Mouse (Mus musculus) embryonic facial prominence, embryonic 10.5 days (tissue): Measurements from ENCODE around the gene Nkg7. TPM values are rescaled to one million over a fixed set of nuclear protein-coding genes. Genes with fewer than 3 reads are reported as not detected.
"Not testable (repeated sequence)": the region's sequence is repeated elsewhere in the genome, so short reads cannot be mapped to it uniquely, and the experiment has no call there.

Source experiments
- DNase-seq: peaks from one replicate; pipeline ENCODE4 v3.0.0-alpha.2; 2017; ENCODE audit warnings: low spot score
- H3K27ac ChIP-seq: fragments of 300-500 bp; sonication (generic); replicated peaks from 2 replicates; pipeline ENCODE4 v1.5.1; 2016; ENCODE audit warnings: mild to moderate bottlenecking
- H3K27me3 ChIP-seq: fragments of 300-500 bp; sonication (generic); replicated peaks from 2 replicates; pipeline ENCODE4 v1.6.1; 2016; ENCODE audit warnings: low read depth, mild to moderate bottlenecking; ENCODE audit not compliant: poor library complexity, severe bottlenecking
- H3K36me3 ChIP-seq: fragments of 300-500 bp; sonication (generic); replicated peaks from 2 replicates; pipeline ENCODE4 v1.6.1; 2016; ENCODE audit warnings: mild to moderate bottlenecking, moderate library complexity
- H3K4me1 ChIP-seq: fragments of 300-500 bp; sonication (generic); 2 replicates; pipeline ENCODE4 v1.6.1; 2016
- H3K4me3 ChIP-seq: fragments of 300-500 bp; sonication (generic); 2 replicates; pipeline ENCODE4 v1.5.1; 2016; ENCODE audit warnings: mild to moderate bottlenecking, moderate library complexity
- H3K9me3 ChIP-seq: fragments of 300-500 bp; sonication (generic); 2 replicates; pipeline ENCODE4 v1.6.1; 2016; ENCODE audit warnings: mild to moderate bottlenecking
- WGBS: fragments of 180-500 bp; shearing (Covaris S2); methylation state at CpG from one replicate; pipeline ENCODE4 v1.1.7; 2016; 5-methylcytosine and 5-hydroxymethylcytosine counted together
- polyA plus RNA-seq: library from polyadenylated mRNA; unstranded; fragments of >200 nt; fragmentation: Nextera tagmentation; extraction: Ambion mirVana; gene quantifications from 2 replicates; pipeline ENCODE4 v1.2.1, GENCODE M21; 2016

Nkg7 gene
- not detected in 2 replicates for polyA plus RNA-seq

DNA sequence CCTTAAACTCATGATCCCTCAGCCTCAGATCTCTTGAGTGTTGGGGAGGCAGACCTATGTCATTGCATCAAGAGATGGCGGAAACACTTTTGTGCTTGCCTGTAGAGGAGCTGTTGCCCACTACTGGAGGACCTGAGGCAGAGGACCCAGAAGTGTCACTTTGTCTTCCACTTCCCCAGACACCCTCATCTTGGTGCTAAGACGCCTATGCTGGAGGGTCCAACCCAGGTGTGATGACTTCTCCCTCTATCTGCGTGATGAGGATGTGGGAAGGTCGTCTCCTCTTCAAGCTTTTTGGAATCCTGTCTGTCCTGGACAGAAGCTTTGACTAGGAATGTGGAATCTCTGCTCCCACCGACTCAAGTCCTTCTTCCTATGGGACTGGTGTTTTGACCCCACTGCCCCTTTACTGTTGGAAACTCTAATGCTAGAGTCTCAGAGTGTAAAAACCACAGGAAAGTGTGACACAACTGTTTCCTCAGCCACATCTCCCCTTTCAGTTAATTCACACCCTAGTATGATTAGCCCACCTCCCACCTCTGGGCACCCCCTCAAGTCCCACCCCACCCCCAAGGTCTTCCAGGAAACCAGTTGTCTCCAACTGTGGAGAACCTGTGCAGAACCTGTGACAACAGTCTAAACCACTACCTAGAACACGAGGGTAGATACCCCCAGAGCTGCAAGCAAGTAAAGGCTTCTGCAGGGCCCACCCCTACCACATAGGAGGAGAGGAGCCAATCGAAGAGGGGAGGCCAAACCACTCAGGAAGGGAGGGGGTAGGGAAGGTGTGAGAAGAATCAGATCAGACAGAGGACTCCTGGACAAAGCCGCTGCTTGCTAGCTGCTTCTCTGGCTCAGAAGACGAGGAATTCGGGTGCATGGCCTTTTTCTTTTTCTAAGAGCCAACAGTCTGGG lies at the start of gene Nkg7:
TSS of gene Nkg7 (plus strand) at position 733 of the 915 bp plus-strand sequence.
- Histone ChIP-seq H3K27me3 (no peaks in the 10 kb centered on the region), H3K9me3 (no peaks in the 10 kb centered on the region), H3K27ac (no peak within 1 kb of the TSS), H3K36me3 (no peaks in the 10 kb centered on the region), H3K4me3 (no peak within 1 kb of the TSS), H3K4me1 (no peaks in the 10 kb centered on the region)
- no peak for DNase-seq
- WGBS: 82% methylated on average over 10 of the region's 10 CpGs

DNA sequence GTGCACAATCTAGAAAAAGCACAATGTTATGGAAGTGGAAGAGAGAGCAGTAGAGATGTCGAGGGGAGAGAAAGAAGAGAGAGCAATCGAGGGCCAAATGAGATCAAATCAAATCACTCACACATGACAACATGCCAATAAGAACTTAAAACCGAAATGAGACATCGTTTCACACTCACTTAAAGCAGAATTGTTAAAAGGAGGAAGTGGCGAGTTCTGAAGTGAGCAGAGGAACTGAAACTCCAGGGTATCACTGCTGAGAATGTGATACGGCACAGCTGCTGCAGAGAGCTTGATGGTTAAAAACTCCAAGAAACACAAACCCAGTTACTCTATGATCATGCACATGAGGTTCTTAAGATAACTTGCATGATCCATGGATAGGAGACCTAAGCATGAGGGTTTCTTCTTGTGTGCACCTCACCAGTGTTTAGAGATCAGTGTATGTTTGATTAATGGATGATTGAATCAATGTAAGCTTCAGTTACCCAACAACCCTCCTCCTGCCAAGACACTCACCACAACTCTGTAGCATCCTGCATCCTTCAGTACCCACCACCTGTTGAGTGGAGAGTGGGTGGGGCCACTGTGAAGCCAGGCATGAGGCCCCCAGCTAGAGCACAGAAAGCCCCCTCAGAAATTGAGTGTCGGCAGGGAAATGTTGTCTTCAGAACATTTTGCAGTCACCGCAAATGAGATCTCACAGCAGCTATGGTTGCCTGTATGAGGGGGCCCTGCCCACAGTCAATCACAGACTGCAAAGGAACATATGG lies 44.3 kb upstream of the Nkg7 start:
- H3K27me3 ChIP-seq: no peaks in the 10 kb centered on the region
- no peaks in the 10 kb centered on the region for H3K36me3 ChIP-seq
- H3K27ac ChIP-seq: no peak overlapping the region
- no peaks in the 10 kb centered on the region for H3K9me3 ChIP-seq
- H3K4me3 ChIP-seq: no peak overlapping the region
- H3K4me1 ChIP-seq: no peaks in the 10 kb centered on the region
- 83% methylated on average over 8 of the region's 8 CpGs for WGBS
- DNase-seq: no peak

DNA sequence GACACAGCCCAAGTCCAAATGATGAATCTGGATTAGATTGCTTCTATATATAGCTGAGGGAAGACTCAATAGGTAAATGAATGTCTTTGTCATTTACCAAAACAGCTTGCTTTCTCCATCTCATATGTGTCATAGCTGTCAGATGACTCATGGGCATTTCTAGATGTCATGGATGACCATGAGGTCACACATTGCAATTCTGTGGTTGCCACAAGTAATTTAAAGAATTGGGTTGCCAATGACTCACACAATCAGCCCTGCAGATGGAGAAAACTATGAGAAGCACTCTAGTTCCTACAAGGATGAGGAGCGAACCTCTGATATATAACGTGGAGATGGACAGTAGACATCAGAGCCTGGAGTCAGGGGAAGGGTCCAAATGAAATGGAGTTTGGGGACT lies 37.4 kb upstream of the Nkg7 start:
- Histone ChIP-seq H3K4me3 (no peak overlapping the region), H3K9me3 (no peaks in the 10 kb centered on the region), H3K27me3 (no peaks in the 10 kb centered on the region), H3K36me3 (no peaks in the 10 kb centered on the region), H3K27ac (no peak overlapping the region), H3K4me1 (no peaks in the 10 kb centered on the region)
- WGBS: 88% methylated on average over 2 of the region's 2 CpGs
- no peak for DNase-seq

DNA sequence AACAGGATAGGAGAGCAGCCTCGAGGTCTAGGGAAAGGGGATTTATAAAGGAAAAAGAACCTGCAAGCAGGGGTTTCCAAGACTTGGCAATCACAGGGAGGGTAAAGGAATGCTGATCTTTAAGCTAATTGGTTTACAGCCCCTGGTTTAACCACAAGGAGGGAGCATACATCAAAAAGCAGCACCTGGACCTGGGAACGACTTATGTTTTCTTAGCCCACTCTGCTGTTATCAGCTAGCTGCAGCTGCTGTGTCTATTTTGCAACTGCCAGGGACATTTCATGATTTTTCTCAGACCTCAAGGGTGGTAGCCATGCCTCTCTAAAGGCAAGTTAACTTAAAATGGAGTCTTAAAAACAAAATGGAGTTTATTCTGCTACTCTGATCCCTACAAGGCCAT lies 34.2 kb upstream of the Nkg7 start:
- DNase-seq: no peak
- Histone ChIP-seq H3K27ac (no peak overlapping the region), H3K9me3 (no peaks in the 10 kb centered on the region), H3K4me3 (no peak overlapping the region), H3K36me3 (no peaks in the 10 kb centered on the region), H3K4me1 (no peaks in the 10 kb centered on the region), H3K27me3 (no peaks in the 10 kb centered on the region)
- 62% methylated on average over 2 of the region's 2 CpGs for WGBS

DNA sequence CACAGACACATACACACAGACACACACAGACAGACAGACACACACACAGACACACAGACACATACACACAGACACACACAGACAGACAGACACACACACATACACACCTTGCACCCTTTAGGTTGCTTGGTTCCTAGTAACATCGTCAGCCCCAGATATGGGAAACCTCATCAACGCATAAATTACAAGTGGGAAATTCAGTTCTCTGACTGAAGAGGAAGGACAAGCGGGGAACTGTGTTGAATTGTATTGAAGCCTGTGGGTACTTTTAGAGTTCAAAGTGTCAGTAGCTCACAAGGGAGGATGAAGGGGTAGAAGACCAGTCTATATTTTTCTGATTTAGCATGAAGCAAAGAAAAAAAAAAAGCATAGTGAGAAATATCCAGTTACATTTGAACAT lies 29.3 kb upstream of the Nkg7 start:
- no peaks in the 10 kb centered on the region for H3K36me3 ChIP-seq
- H3K4me1 ChIP-seq: peaks cover 5% of the 10 kb centered on the region
- H3K27me3 ChIP-seq: no peaks in the 10 kb centered on the region
- H3K27ac ChIP-seq: no peak overlapping the region
- WGBS: 86% methylated on average over 3 of the region's 3 CpGs
- no peak overlapping the region for H3K4me3 ChIP-seq
- no peak for DNase-seq
- H3K9me3 ChIP-seq: no peaks in the 10 kb centered on the region

DNA sequence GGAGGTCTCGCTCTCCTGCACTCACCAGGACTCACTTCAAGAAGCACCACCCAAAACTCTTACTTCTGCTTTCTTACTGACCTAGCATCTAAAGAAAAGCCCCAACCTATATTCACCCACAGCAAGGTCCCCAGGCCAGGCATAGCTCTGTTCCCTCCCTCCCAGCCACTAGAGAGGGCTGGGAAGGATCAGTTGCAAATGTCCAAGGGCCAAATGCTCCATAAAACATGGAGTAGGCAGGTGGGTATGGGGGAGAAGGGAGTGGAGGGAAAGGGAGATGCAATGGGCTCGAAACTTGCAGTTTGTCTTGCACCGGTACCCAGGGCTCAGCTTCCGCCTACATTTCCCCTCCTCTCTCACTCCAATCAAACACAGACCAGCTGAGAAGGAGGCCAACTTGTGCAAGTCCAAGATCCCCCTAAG lies 28.7 kb upstream of the Nkg7 start, which contains the start of gene Siglecg:
TSS of gene Siglecg (plus strand) at position 74 of the 423 bp plus-strand sequence.
- H3K4me3 ChIP-seq: no peak within 1 kb of the TSS
- no peaks in the 10 kb centered on the region for H3K27me3 ChIP-seq
- no peak within 1 kb of the TSS for H3K27ac ChIP-seq
- no peak for DNase-seq
- WGBS: 73% methylated on average over 4 of the region's 4 CpGs
- no peaks in the 10 kb centered on the region for H3K9me3 ChIP-seq
- peaks cover 5% of the 10 kb centered on the region for H3K4me1 ChIP-seq
- no peaks in the 10 kb centered on the region for H3K36me3 ChIP-seq

DNA sequence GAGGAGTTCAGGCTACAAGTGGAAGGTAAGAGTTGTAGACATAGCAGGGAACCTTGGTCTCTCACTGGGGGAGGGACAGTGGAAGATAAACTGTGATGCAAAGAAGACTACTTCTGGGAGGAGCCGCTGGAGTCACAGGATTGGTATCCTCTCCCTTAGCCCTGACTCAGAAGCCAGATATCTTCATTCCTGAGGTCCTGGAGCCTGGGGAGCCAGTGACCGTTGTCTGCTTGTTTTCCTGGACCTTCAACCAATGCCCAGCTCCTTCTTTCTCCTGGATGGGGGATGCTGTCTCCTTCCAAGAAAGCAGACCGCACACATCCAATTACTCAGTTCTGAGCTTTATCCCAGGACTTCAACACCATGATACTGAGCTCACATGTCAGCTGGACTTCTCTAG lies 27.8 kb upstream of the Nkg7 start:
- no peak for DNase-seq
- H3K4me1 ChIP-seq: peaks cover 5% of the 10 kb centered on the region
- H3K4me3 ChIP-seq: no peak overlapping the region
- H3K27me3 ChIP-seq: no peaks in the 10 kb centered on the region
- no peaks in the 10 kb centered on the region for H3K9me3 ChIP-seq
- H3K36me3 ChIP-seq: no peaks in the 10 kb centered on the region
- H3K27ac ChIP-seq: no peak overlapping the region
- 80% methylated on average over 3 of the region's 3 CpGs for WGBS

DNA sequence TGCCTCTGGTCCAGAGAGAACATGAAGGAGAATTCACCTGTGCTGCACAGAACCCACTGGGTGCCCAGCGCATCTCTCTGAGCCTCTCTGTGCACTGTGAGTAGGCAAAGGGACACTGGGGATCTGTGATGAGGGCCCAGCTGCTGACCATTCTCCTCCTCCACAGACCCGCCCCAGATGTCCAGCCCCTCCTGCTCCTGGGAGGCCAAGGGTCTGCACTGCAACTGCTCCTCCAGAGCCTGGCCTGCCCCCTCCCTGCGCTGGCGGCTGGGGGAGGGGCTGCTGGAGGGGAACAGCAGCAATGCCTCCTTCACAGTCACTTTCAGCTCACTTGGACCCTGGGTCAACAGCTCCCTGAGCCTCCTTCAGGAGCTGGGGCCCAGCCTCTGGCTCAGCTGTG lies 25.1 kb upstream of the Nkg7 start:
- not testable (repeated sequence) for H3K27me3 ChIP-seq, H3K4me3 ChIP-seq, H3K36me3 ChIP-seq, H3K9me3 ChIP-seq, H3K4me1 ChIP-seq
- WGBS: 31% methylated on average over 4 of the region's 4 CpGs
- 0 out of 2 replicates have a peak overlapping the region, but pooled peaks have one; percentile 6 for H3K27ac ChIP-seq
- DNase-seq: peak; percentile 13

DNA sequence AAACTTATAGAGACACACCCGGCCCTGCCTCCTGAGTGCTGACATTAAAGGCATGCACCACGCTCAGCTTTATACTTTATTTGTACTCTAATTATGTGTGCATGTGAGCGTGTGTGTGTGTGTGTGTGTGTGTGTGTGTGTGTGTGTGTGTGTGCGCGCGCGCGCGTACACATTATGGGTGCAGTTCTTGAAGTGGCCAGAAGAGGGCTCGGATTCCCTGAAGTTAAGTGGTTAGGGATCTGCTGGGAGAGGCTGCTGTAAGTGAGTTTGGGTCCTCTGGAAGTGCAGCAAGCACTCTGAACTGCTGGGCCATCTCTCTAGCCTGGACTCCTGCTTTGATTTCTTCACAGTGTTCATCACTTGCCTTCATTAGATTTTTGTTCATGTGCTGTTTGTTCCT lies 19.6 kb upstream of the Nkg7 start:
- peak; percentile 13 for DNase-seq
- H3K9me3 ChIP-seq: peaks cover 11% of the 10 kb centered on the region
- WGBS: 86% methylated on average over 10 of the region's 10 CpGs
- no peaks in the 10 kb centered on the region; the same call in 1 of the 2 replicates for H3K4me1 ChIP-seq
- no peak overlapping the region for H3K4me3 ChIP-seq
- H3K27me3 ChIP-seq: no peaks in the 10 kb centered on the region
- no peak overlapping the region for H3K27ac ChIP-seq
- no peaks in the 10 kb centered on the region for H3K36me3 ChIP-seq

DNA sequence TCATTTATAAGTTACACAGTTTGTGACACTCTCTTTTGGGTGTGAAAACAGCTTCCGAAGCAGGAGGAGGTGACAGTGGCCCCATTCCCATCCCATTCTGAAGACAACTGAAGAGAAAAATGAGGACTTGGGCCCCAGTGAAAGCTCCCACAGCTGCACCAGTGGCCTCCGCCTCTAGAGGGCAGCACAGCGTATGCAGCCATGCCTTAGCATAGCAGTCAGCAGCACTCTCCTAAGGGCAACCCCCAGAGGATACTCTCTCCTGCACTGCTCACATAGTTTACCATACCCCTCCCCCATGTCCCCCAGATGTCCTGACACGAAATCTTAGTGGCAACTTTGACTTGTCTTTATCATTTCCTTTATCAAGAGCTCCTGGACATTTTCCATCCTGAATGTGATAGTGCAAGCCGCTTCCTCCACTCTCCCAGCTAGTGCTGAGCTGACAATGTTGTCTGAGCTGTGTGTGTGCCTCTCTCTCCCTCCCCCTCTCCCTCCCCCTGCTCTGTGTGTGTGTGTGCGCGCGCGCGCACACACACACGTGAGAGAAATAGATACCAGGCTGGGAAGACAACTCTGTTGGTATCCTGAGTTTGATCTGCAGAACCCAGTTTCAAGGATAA lies 13.8 kb upstream of the Nkg7 start:
- DNase-seq: peak; percentile 83
- no peak overlapping the region for H3K27ac ChIP-seq
- H3K4me1 ChIP-seq: 0 out of 2 replicates have a peak, but pooled peaks cover 7% of the 10 kb centered on the region
- no peaks in the 10 kb centered on the region for H3K27me3 ChIP-seq
- H3K9me3 ChIP-seq: 0 out of 2 replicates have a peak, but pooled peaks cover 2% of the 10 kb centered on the region
- WGBS: 12% methylated on average over 11 of the region's 11 CpGs
- H3K4me3 ChIP-seq: peak overlapping the region; percentile 27; the same call in 1 of the 2 replicates
- H3K36me3 ChIP-seq: no peaks in the 10 kb centered on the region

DNA sequence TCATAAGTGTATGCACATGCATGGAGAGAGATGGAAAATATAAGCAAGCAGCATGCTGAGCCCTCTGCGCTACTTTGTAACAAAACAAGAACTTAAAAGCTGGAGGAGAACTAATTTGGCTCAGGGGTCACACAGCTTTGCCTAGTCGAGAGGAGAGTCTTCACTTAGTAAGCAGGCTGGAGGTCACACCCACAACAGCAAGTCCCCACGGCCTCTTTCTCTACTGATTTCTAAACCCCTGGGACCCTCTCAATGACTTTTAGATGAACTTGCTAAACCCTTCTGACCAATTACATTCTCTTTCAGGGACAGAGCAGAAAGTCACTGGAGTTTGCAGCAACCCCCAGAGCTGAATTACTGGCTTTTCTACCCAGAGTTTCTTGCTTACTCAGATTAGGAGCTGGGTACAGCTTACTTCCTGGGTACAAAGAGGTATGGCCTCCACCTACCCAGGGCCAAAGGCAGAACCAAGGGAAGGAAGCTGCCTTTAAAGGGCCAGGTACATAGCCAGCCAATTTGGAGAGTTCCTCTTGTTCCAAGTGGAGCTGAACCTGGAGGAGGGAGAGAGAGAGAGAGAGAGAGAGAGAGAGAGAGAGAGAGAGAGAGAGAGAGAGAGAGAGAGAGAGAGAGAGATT lies 12.8 kb upstream of the Nkg7 start:
- DNase-seq: no peak
- H3K4me1 ChIP-seq: 0 out of 2 replicates have a peak, but pooled peaks cover 7% of the 10 kb centered on the region

DNA sequence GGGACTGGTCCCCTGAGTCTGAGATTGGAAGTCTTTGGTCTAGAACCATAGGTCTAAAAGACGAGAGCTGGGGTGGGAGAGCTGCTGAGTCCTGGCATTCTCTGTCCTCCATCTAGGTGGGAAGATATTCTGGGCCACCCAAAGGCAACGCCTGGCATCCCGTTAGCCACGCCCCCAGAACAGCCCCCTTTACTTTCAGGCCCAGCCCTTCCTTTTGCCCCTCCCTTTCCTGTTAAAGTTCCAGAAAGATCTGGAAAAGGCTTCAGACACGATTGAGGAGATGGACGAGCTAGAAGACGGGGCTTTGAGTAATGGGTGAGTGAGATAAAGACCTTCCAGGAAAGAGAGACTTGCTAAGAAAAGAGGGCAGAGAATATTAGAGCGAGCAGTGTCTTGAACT lies 9.5 kb upstream of the Nkg7 start, which contains the start of gene Lim2:
TSS of gene Lim2 (plus strand) at position 265 of the 400 bp plus-strand sequence.
- no peaks in the 10 kb centered on the region for H3K9me3 ChIP-seq
- DNase-seq: no peak
- WGBS: 83% methylated on average over 8 of the region's 8 CpGs
- H3K27me3 ChIP-seq: no peaks in the 10 kb centered on the region
- H3K4me3 ChIP-seq: no peak within 1 kb of the TSS
- H3K36me3 ChIP-seq: no peaks in the 10 kb centered on the region
- H3K27ac ChIP-seq: no peak within 1 kb of the TSS
- 0 out of 2 replicates have a peak, but pooled peaks cover 7% of the 10 kb centered on the region for H3K4me1 ChIP-seq

More for the DNA sequence above, 12.8 kb upstream of the Nkg7 start:
- 66% methylated on average over 3 of the region's 3 CpGs for WGBS
- Histone ChIP-seq H3K9me3 (no peaks in the 10 kb centered on the region), H3K36me3 (no peaks in the 10 kb centered on the region), H3K27me3 (no peaks in the 10 kb centered on the region), H3K27ac (no peak overlapping the region), H3K4me3 (no peak overlapping the region)
